11 mouse cellular contexts compared by ENCODE assay signal in the genomic region with DNA sequence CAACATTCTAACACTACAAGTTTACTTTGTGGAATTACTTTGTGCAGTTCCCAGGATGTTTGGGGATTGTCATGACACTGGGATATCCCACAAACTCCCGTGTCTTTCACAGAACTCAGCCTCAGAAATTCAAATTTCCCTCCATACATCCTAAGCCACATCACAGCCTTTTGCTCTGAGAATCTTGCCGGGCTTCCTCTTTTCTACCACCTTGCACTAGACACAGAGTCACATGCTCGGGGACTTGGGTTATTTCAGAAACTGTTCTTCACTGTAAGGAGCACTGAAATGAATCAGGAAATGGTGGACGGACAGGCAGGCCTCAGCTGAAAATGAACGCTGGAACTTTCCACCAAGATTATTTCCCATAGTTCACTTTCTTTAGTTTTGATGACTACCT. TPM values are rescaled to one million over a fixed set of nuclear protein-coding genes. Genes with fewer than 3 reads are reported as not detected.
DNase-seq lines count a peak whose midpoint lies in the region; ATAC-seq and TF ChIP-seq lines count a peak whose summit lies in the region.
"Had no signal": no experiment of that assay in that cellular context is flagged by ENCODE, and none has a peak within 500 bp of the region (broad histone marks: within the 10 kb centered on the region; RNA-seq: fewer than 3 reads in every experiment).

No protein-coding gene starts in this region.

- H3K4me2 ChIP-seq in intestine, postnatal 0 days (replicated peaks; ENCODE audit: low read depth) = no peak overlapping the region
- H3K4me2 ChIP-seq: hindbrain, embryonic 14.5 days had no signal

- H3K9me3 ChIP-seq in embryonic facial prominence, embryonic 10.5 days = no peaks in the 10 kb centered on the region
- no peaks in the 10 kb centered on the region for H3K9me3 ChIP-seq in intestine, postnatal 0 days (ENCODE audit: control insufficient read depth)

- DNase-seq in thymus, adult 2 months = peak; percentile 35
- DNase-seq in thymus, postnatal 10 days (ENCODE audit: low spot score in 2 of 2) = no peak
- DNase-seq in right cerebral cortex, adult 2 months (ENCODE audit: low spot score in 2 of 2) = no peak
- no peak for DNase-seq in embryonic facial prominence, embryonic 10.5 days (ENCODE audit: low spot score)
- DNase-seq: layer of hippocampus, adult 9-11 months; lung, postnatal 4 days had no signal

- no peaks in the 10 kb centered on the region for H3K36me3 ChIP-seq in thymus, adult 2 months (ENCODE audit: control insufficient read depth, insufficient read depth, low read length)
- H3K36me3 ChIP-seq in macrophage (ENCODE audit: inconsistent target) = no peaks in the 10 kb centered on the region
- H3K36me3 ChIP-seq in embryonic facial prominence, embryonic 10.5 days (replicated peaks) = no peaks in the 10 kb centered on the region
- no peaks in the 10 kb centered on the region for H3K36me3 ChIP-seq in intestine, postnatal 0 days (ENCODE audit: control insufficient read depth, insufficient read depth)

- H3K27me3 ChIP-seq in thymus, adult 2 months (ENCODE audit: control insufficient read depth, insufficient read depth, low read length) = no peaks in the 10 kb centered on the region
- peaks cover 3% of the 10 kb centered on the region; the same call in 1 of the 2 replicates for H3K27me3 ChIP-seq in embryonic facial prominence, embryonic 10.5 days (replicated peaks; ENCODE audit: low read depth, poor library complexity, severe bottlenecking)
- no peaks in the 10 kb centered on the region for H3K27me3 ChIP-seq in intestine, postnatal 0 days (replicated peaks; ENCODE audit: control insufficient read depth, insufficient read depth, low read length)

- no peak for ATAC-seq in intestine, postnatal 0 days

- H3K4me3 ChIP-seq in thymus, adult 2 months (ENCODE audit: control insufficient read depth, insufficient read depth, low read length) = no peak overlapping the region
- no peak overlapping the region for H3K4me3 ChIP-seq in bone marrow macrophage, adult 2 months (ENCODE audit: insufficient read depth, low read length)
- H3K4me3 ChIP-seq in macrophage (ENCODE audit: inconsistent target) = no peak overlapping the region
- H3K4me3 ChIP-seq in embryonic facial prominence, embryonic 10.5 days = no peak overlapping the region
- no peak overlapping the region for H3K4me3 ChIP-seq in intestine, postnatal 0 days (ENCODE audit: low read depth, low read length)
- H3K4me3 ChIP-seq: myocyte had no signal

- no peak for TF ChIP-seq CTCF in thymus, adult 2 months (IDR thresholded peaks at IDR 0.05; ENCODE audit: borderline replicate concordance, control insufficient read depth, extremely low read depth, insufficient read depth, low read length, poor library complexity)
- no peak for TF ChIP-seq CTCF in bone marrow macrophage, adult 2 months (IDR thresholded peaks at IDR 0.05; ENCODE audit: low read depth, low read length)
- no peak for TF ChIP-seq CTCF in intestine, postnatal 0 days (IDR thresholded peaks at IDR 0.05; ENCODE audit: low read depth)

- peaks cover 22% of the 10 kb centered on the region for H3K79me2 ChIP-seq in macrophage (ENCODE audit: inconsistent target)

- H3K27ac ChIP-seq in thymus, adult 2 months (ENCODE audit: control insufficient read depth, insufficient read depth, low read length) = no peak overlapping the region
- peak overlapping the region; percentile 78 for H3K27ac ChIP-seq in bone marrow macrophage, adult 2 months (ENCODE audit: insufficient read depth, low read depth, low read length)
- peak overlapping the region; percentile 83 for H3K27ac ChIP-seq in macrophage
- H3K27ac ChIP-seq in embryonic facial prominence, embryonic 10.5 days (replicated peaks) = no peak overlapping the region
- no peak overlapping the region for H3K27ac ChIP-seq in intestine, postnatal 0 days (ENCODE audit: low read depth, low read length)
- H3K27ac ChIP-seq: hindbrain, embryonic 14.5 days had no signal

- 6% methylated on average over 5 of the region's 5 CpGs for WGBS in thymus, adult 2 months
- 1% methylated on average over 5 of the region's 5 CpGs for WGBS in macrophage (ENCODE audit: missing documents)
- WGBS in embryonic facial prominence, embryonic 10.5 days = 82% methylated on average over 5 of the region's 5 CpGs
- WGBS in intestine, postnatal 0 days = 81% methylated on average over 5 of the region's 5 CpGs

- TF ChIP-seq POLR2A in thymus, adult 2 months (IDR thresholded peaks at IDR 0.05; ENCODE audit: control insufficient read depth, extremely low read depth, insufficient read depth, low read length, poor library complexity) = no peak
- no peak for TF ChIP-seq POLR2A in bone marrow macrophage, adult 2 months (IDR thresholded peaks at IDR 0.05; ENCODE audit: borderline replicate concordance, low read depth, low read length)

- H3K9ac ChIP-seq in intestine, postnatal 0 days (ENCODE audit: low read depth, low read length) = no peak overlapping the region
- H3K9ac ChIP-seq: hindbrain, embryonic 14.5 days had no signal

- peaks cover 27% of the 10 kb centered on the region for H3K4me1 ChIP-seq in thymus, adult 2 months (replicated peaks; ENCODE audit: control insufficient read depth, insufficient read depth, low read length)
- peaks cover 55% of the 10 kb centered on the region for H3K4me1 ChIP-seq in bone marrow macrophage, adult 2 months (ENCODE audit: control insufficient read depth, insufficient read depth, low read length)
- H3K4me1 ChIP-seq in embryonic facial prominence, embryonic 10.5 days = peaks cover 21% of the 10 kb centered on the region
- no peaks in the 10 kb centered on the region for H3K4me1 ChIP-seq in intestine, postnatal 0 days (replicated peaks; ENCODE audit: control insufficient read depth, insufficient read depth, low read length)

RNA-seq across cellular contexts. Expression of gene Inip, which starts 2.0 kb away (rescaled TPM):
- 26.7 and 27.8 TPM in 2 replicates for polyA plus RNA-seq in thymus, adult 2 months (2012; rRNA removed)
- 24.6 and 29.5 TPM in 2 replicates for polyA plus RNA-seq in bone marrow macrophage, adult 2 months (2012; ENCODE audit: insufficient read depth, insufficient read length, missing spikeins)
- total RNA-seq in macrophage (2018; cell fraction: chromatin; rRNA removed) = 10 to 100 TPM in 22 of 26 experiments, 1 to 10 TPM in 4; 4.6 to 53.4 (median 25.3) TPM
- total RNA-seq in macrophage (2018; cell fraction: cytosol; rRNA removed) = 10 to 100 TPM in 21 of 26 experiments, 1 to 10 TPM in 5; 7.3 to 26.9 (median 17.5) TPM
- total RNA-seq in macrophage (2018; cell fraction: nucleus; rRNA removed) = 10 to 100 TPM in 22 of 26 experiments, 1 to 10 TPM in 4; 4.6 to 46.8 (median 18.0) TPM
- 18.6 to 31.2 TPM (median 23.3 TPM) in 3 replicates for polyA plus RNA-seq in macrophage (2018)
- 91.2 and 92.7 TPM in 2 replicates for polyA plus RNA-seq in embryonic facial prominence, embryonic 10.5 days (2016; fragmentation: Nextera tagmentation; extraction: Ambion mirVana)
- polyA plus RNA-seq in intestine, postnatal 0 days (2015; fragmentation: Nextera tagmentation; extraction: Ambion mirVana) = 16.7 and 17.0 TPM in 2 replicates

RNA-seq across cellular contexts. Expression of gene Snx30, which starts 2.3 kb away (rescaled TPM):
- 6.1 and 7.8 TPM in 2 replicates for polyA plus RNA-seq in thymus, adult 2 months (2012; rRNA removed)
- 29.7 and 33.3 TPM in 2 replicates for polyA plus RNA-seq in bone marrow macrophage, adult 2 months (2012; ENCODE audit: insufficient read depth, insufficient read length, missing spikeins)
- total RNA-seq in macrophage (2018; cell fraction: chromatin; rRNA removed) = 100 to 1,000 TPM in 4 of 26 experiments, 10 to 100 TPM in 22; 12.5 to 112 (median 76.3) TPM
- total RNA-seq in macrophage (2018; cell fraction: cytosol; rRNA removed) = 10 to 100 TPM; 10.1 to 37.3 (median 27.0) TPM
- 10 to 100 TPM; 17.6 to 88.8 (median 59.5) TPM for total RNA-seq in macrophage (2018; cell fraction: nucleus; rRNA removed)
- polyA plus RNA-seq in macrophage (2018) = 19.8 to 27.9 TPM (median 26.4 TPM) in 3 replicates
- 6.4 and 7.9 TPM in 2 replicates for polyA plus RNA-seq in embryonic facial prominence, embryonic 10.5 days (2016; fragmentation: Nextera tagmentation; extraction: Ambion mirVana)
- 5.1 and 5.7 TPM in 2 replicates for polyA plus RNA-seq in intestine, postnatal 0 days (2015; fragmentation: Nextera tagmentation; extraction: Ambion mirVana)

Comparison
In these comparisons a context has a peak if more than half of its experiments do, and no peak if none do; other contexts are left out.
1. H3K27ac ChIP-seq: peak in bone marrow macrophage, adult 2 months (single experiment) and macrophage (single experiment); none in thymus, adult 2 months (single experiment), embryonic facial prominence, embryonic 10.5 days (single experiment) and intestine, postnatal 0 days (single experiment).